Mouse (Mus musculus) bone marrow macrophage, adult 2 months (primary cell): ENCODE measurements at regions not wholly inside any gene's neighbourhood (a gene's known extent, or its start where the extent isn't known, plus 50 kb on each side); places are given as distances from the start of the nearest gene placed in this dataset.

Experiments used
- H3K27ac ChIP-seq: 2 replicates; pipeline ENCODE4 v1.5.1; 2012; ENCODE audit warnings: low read depth, low read length; ENCODE audit not compliant: insufficient read depth
- H3K4me1 ChIP-seq: 2 replicates; pipeline ENCODE4 v1.6.1; 2012; ENCODE audit warnings: low read length; ENCODE audit not compliant: control insufficient read depth, insufficient read depth
- H3K4me3 ChIP-seq: 2 replicates; pipeline ENCODE4 v1.5.1; 2012; ENCODE audit warnings: mild to moderate bottlenecking, low read length, moderate library complexity; ENCODE audit not compliant: insufficient read depth
- CTCF ChIP-seq: IDR thresholded peaks from 2 replicates; pipeline ENCODE4 v1.5.1; 2012; ENCODE audit warnings: low read depth, mild to moderate bottlenecking, low read length, moderate library complexity
- POLR2A ChIP-seq: IDR thresholded peaks from 2 replicates; pipeline ENCODE4 v1.6.1; 2012; ENCODE audit warnings: mild to moderate bottlenecking, low read depth, low read length, borderline replicate concordance

GRCm38 (mm10) chr15:87191901-87192300, 352.2 kb upstream of the Fam19a5 start:
- Histone ChIP-seq H3K27ac (no peak overlapping the region), H3K4me1 (no peaks in the 10 kb centered on the region), H3K4me3 (no peak overlapping the region)
- no peak for TF ChIP-seq CTCF
- TF ChIP-seq POLR2A, result no peak

- H3K4me3 ChIP-seq, result no peak overlapping the region
- TF ChIP-seq CTCF, result no peak
- no peak for TF ChIP-seq POLR2A
- H3K27ac ChIP-seq, result no peak overlapping the region
- H3K4me1 ChIP-seq, result no peaks in the 10 kb centered on the region
Observed at GRCm38 (mm10) chr15:87196306-87196893, 347.7 kb upstream of the Fam19a5 start.

- TF ChIP-seq CTCF, result no peak
- TF ChIP-seq POLR2A, result no peak
- H3K27ac ChIP-seq, result no peak overlapping the region
- no peaks in the 10 kb centered on the region for H3K4me1 ChIP-seq
- no peak overlapping the region for H3K4me3 ChIP-seq
Observed at GRCm38 (mm10) chr15:87199641-87200040, 344.5 kb upstream of the Fam19a5 start.

DNA sequence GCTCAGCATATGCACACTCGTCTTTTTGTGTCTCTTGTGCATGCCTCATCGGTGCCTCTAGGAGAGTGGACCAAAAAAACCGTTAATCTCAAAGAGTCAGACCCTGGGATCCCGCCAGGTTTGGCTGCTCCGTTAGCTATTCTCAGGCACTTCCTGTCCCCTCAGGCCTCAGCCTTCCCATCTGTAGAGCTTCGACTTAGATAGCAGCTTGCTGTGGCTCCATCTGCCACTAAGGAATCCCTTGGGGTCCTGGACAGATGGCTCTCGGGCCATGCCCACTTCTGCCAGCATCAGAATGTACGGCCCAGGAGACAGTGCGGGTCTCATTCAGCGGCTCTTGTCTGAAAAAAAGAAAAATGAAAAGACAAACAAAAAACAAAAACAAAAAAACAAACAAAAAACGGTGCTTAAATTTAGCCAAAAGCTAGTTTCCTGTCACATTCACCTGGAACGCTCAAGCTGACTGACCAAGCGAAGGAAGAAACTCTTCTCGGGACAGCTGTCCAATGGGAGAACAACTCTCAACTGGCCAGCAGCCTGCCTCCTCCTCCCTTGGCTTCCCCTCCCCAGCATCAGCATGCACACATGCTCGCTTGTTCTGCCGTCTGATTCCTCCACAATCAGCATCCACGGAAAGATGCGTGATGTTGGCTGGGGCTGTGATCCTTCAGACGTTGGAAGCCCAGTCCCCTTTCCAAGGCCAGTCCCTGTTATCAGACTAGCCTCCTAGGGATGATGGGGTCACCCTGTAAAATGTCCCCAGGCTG, 343.6 kb upstream of the Fam19a5 start:
- H3K27ac ChIP-seq, result no peak overlapping the region
- H3K4me1 ChIP-seq, result no peaks in the 10 kb centered on the region
- TF ChIP-seq CTCF, result no peak
- no peak for TF ChIP-seq POLR2A
- H3K4me3 ChIP-seq, result no peak overlapping the region

- H3K4me1 ChIP-seq, result no peaks in the 10 kb centered on the region
- TF ChIP-seq POLR2A, result no peak
- TF ChIP-seq CTCF, result no peak
Observed at GRCm38 (mm10) chr15:87201055-87201454, 343.0 kb upstream of the Fam19a5 start.

GRCm38 (mm10) chr15:87229951-87230350, 314.1 kb upstream of the Fam19a5 start:
- no peak overlapping the region for H3K27ac ChIP-seq
- H3K4me1 ChIP-seq, result no peaks in the 10 kb centered on the region
- no peak for TF ChIP-seq POLR2A
- H3K4me3 ChIP-seq, result no peak overlapping the region

More at GRCm38 (mm10) chr15:87201055-87201454, 343.0 kb upstream of the Fam19a5 start:
- Histone ChIP-seq H3K27ac (no peak overlapping the region), H3K4me3 (no peak overlapping the region)

GRCm38 (mm10) chr15:87236096-87236495, 308.0 kb upstream of the Fam19a5 start:
- Histone ChIP-seq H3K27ac (no peak overlapping the region), H3K4me3 (no peak overlapping the region), H3K4me1 (no peaks in the 10 kb centered on the region)
- TF ChIP-seq CTCF (no peak), POLR2A (no peak)

DNA sequence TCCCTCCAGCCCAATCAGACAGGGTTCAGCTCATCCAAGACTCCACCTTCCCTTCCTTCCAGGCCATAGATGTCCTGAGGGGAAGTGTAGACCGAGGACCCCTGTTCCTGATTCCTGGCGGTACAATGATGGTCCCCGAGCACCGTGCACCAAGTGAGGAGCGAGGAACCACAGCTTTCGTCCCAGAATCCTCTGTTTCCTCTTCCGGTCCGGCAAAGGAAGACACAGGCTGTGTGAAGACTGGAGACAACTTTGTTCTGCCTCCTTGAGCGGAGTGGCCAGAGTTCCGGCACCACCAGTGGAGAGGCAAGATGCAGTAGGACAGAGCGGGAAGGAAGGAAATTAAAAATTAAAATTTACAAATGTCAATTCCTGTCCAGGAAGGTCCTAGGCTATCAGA, 305.0 kb upstream of the Fam19a5 start:
- Histone ChIP-seq H3K4me3 (no peak overlapping the region), H3K4me1 (no peaks in the 10 kb centered on the region), H3K27ac (no peak overlapping the region)
- TF ChIP-seq CTCF, result no peak
- TF ChIP-seq POLR2A, result no peak

- H3K27ac ChIP-seq, result no peak overlapping the region
- no peak for TF ChIP-seq CTCF
- TF ChIP-seq POLR2A, result no peak
- no peak overlapping the region for H3K4me3 ChIP-seq
- no peaks in the 10 kb centered on the region for H3K4me1 ChIP-seq
Observed at GRCm38 (mm10) chr15:87261497-87261896, 282.6 kb upstream of the Fam19a5 start.

DNA sequence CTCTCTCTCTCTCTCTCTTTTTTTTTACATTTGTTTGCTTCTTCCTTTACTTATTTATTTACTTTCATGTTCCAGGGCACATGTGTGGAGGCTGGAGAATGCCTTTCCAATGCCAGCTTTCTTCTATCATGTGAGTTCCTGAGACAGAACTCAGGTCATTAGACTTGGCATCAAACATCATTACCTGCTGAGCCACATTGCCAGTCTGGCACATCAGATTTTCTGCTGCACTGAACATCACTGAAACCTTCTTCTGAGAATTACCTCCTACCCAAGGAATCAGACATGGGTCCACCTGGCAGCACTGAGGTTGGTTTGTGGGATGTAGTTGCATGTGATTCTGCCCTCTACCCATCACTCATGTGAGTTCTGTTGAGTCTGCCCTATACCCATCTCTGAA, 279.2 kb upstream of the Fam19a5 start:
- H3K4me1 ChIP-seq, result no peaks in the 10 kb centered on the region
- no peak overlapping the region for H3K4me3 ChIP-seq
- TF ChIP-seq POLR2A (no peak), CTCF (no peak)
- no peak overlapping the region for H3K27ac ChIP-seq
